8 mouse cellular contexts compared by ENCODE assay signal in the genomic region with DNA sequence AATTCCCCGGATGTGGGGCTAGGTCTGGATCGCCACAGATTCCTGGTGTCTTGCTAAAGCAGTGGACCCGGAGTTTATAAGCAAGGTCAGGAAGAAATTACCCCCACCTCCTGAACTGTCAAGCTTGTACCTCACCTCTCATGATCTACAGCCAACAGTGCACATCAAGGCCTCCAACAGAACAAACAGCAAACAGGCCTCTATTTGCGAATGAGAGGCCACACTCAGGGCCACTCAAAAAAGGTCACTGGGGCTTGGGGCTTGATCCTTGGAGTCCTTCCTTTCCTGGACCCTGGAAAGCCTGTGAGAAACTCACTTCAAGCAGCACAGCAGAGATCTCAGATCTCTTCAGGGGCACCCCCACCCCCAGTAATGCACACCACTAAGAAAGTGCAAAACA. TPM values are rescaled to one million over a fixed set of nuclear protein-coding genes. Genes with fewer than 3 reads are reported as not detected.
DNase-seq lines count a peak whose midpoint lies in the region; ATAC-seq and TF ChIP-seq lines count a peak whose summit lies in the region.

No protein-coding gene starts in this region.

- 10% methylated on average over 4 of the region's 4 CpGs for WGBS in kidney, embryonic 14.5 days
- WGBS in hindbrain, embryonic 11.5 days: 37% methylated on average over 4 of the region's 4 CpGs
- WGBS in midbrain, embryonic 13.5 days: 37% methylated on average over 4 of the region's 4 CpGs

- peak overlapping the region; percentile 76 for H3K4me2 ChIP-seq in kidney, embryonic 14.5 days (replicated peaks; ENCODE audit: low read depth, low read length)
- peak overlapping the region; percentile 87 for H3K4me2 ChIP-seq in hindbrain, embryonic 11.5 days (replicated peaks; ENCODE audit: low read depth, low read length)
- H3K4me2 ChIP-seq in midbrain, embryonic 13.5 days (replicated peaks): peak overlapping the region; percentile 98

- intact Hi-C loops in gastrocnemius, postnatal 36 days (cut with DNase I): loop anchor here (2.0 kb wide), 1 partner anchor 41 kb away; a partner anchor contains a TSS

- no peak for ATAC-seq in kidney, embryonic 14.5 days (ENCODE audit: low FRiP score, low TSS enrichment)
- ATAC-seq in hindbrain, embryonic 11.5 days (ENCODE audit: low FRiP score): no peak
- ATAC-seq in midbrain, embryonic 13.5 days: no peak
- no peak for ATAC-seq in megakaryocyte-erythroid progenitor cell, adult 5-6 weeks (replicated peaks; ENCODE audit: low FRiP score, low TSS enrichment, poor library complexity, severe bottlenecking)

- peaks cover 53% of the 10 kb centered on the region for H3K4me1 ChIP-seq in kidney, embryonic 14.5 days (ENCODE audit: control insufficient read depth, insufficient read depth, low read length)
- H3K4me1 ChIP-seq in bone marrow macrophage, adult 2 months (ENCODE audit: control insufficient read depth, insufficient read depth, low read length): peaks cover 55% of the 10 kb centered on the region
- peaks cover 20% of the 10 kb centered on the region for H3K4me1 ChIP-seq in hindbrain, embryonic 11.5 days (replicated peaks; ENCODE audit: control insufficient read depth, insufficient read depth, low read length)
- H3K4me1 ChIP-seq in midbrain, embryonic 13.5 days (replicated peaks): peaks cover 64% of the 10 kb centered on the region

- H3K27ac ChIP-seq in kidney, embryonic 14.5 days (ENCODE audit: low read depth, low read length): no peak overlapping the region
- no peak overlapping the region; the same call in 1 of the 2 replicates for H3K27ac ChIP-seq in bone marrow macrophage, adult 2 months (ENCODE audit: insufficient read depth, low read depth, low read length)
- H3K27ac ChIP-seq in hindbrain, embryonic 11.5 days (ENCODE audit: low read depth, low read length): no peak overlapping the region
- H3K27ac ChIP-seq in midbrain, embryonic 13.5 days: no peak overlapping the region

- TF ChIP-seq CTCF in bone marrow macrophage, adult 2 months (IDR thresholded peaks at IDR 0.05; ENCODE audit: low read depth, low read length): no peak

- no peak for DNase-seq in kidney, adult 9 months
- no peak for DNase-seq in hindbrain, embryonic 11.5 days (ENCODE audit: low spot score)
- no peak for DNase-seq in cerebellum, postnatal 10 days
- no peak for DNase-seq in gastrocnemius, postnatal 36 days

- H3K9ac ChIP-seq in kidney, embryonic 14.5 days (ENCODE audit: low read depth, low read length): peak overlapping the region; percentile 93
- H3K9ac ChIP-seq in hindbrain, embryonic 11.5 days (ENCODE audit: low read depth, low read length): peak overlapping the region; percentile 99
- H3K9ac ChIP-seq in midbrain, embryonic 13.5 days (replicated peaks): peak overlapping the region; percentile 98

- no peaks in the 10 kb centered on the region for H3K9me3 ChIP-seq in kidney, embryonic 14.5 days (ENCODE audit: control insufficient read depth, low read length)
- no peaks in the 10 kb centered on the region for H3K9me3 ChIP-seq in hindbrain, embryonic 11.5 days (ENCODE audit: control insufficient read depth, low read length)
- H3K9me3 ChIP-seq in midbrain, embryonic 13.5 days: no peaks in the 10 kb centered on the region

- H3K36me3 ChIP-seq in kidney, embryonic 14.5 days (ENCODE audit: control insufficient read depth, insufficient read depth, low read length): peaks cover 11% of the 10 kb centered on the region; the same call in 1 of the 2 replicates
- no peaks in the 10 kb centered on the region for H3K36me3 ChIP-seq in hindbrain, embryonic 11.5 days (ENCODE audit: control insufficient read depth, insufficient read depth, low read length)
- H3K36me3 ChIP-seq in midbrain, embryonic 13.5 days: 0 out of 2 replicates have a peak, but pooled peaks cover 3% of the 10 kb centered on the region

- no peak for TF ChIP-seq POLR2A in bone marrow macrophage, adult 2 months (IDR thresholded peaks at IDR 0.05; ENCODE audit: borderline replicate concordance, low read depth, low read length)

- H3K4me3 ChIP-seq in kidney, embryonic 14.5 days (ENCODE audit: low read length): peak overlapping the region; percentile 91
- peak overlapping the region; percentile 91 for H3K4me3 ChIP-seq in bone marrow macrophage, adult 2 months (ENCODE audit: insufficient read depth, low read length)
- H3K4me3 ChIP-seq in hindbrain, embryonic 11.5 days (ENCODE audit: low read depth, low read length): peak overlapping the region; percentile 98
- H3K4me3 ChIP-seq in midbrain, embryonic 13.5 days (replicated peaks): peak overlapping the region; percentile 100

- no peaks in the 10 kb centered on the region for H3K27me3 ChIP-seq in kidney, embryonic 14.5 days (ENCODE audit: control insufficient read depth, insufficient read depth, low read length)
- H3K27me3 ChIP-seq in hindbrain, embryonic 11.5 days (ENCODE audit: control insufficient read depth, insufficient read depth, low read length): no peaks in the 10 kb centered on the region
- no peaks in the 10 kb centered on the region for H3K27me3 ChIP-seq in midbrain, embryonic 13.5 days

RNA-seq across cellular contexts. Expression of a gene that starts 31.8 kb away (rescaled TPM):
- 10.4 and 12.0 TPM in 2 replicates for polyA plus RNA-seq in kidney, embryonic 14.5 days (2014; fragmentation: Nextera tagmentation; extraction: Ambion mirVana)
- 1.2 and 3.1 TPM in 2 replicates for polyA plus RNA-seq in bone marrow macrophage, adult 2 months (2012; ENCODE audit: insufficient read depth, insufficient read length, missing spikeins)
- 15.0 and 17.3 TPM in 2 replicates for polyA plus RNA-seq in hindbrain, embryonic 11.5 days (2014; fragmentation: Nextera tagmentation; extraction: Ambion mirVana)
- polyA plus RNA-seq in midbrain, embryonic 13.5 days (2015; fragmentation: Nextera tagmentation; extraction: Ambion mirVana): 27.9 and 29.0 TPM in 2 replicates
- total RNA-seq in megakaryocyte-erythroid progenitor cell, adult 5-6 weeks (2014; fragmentation: Nextera tagmentation): not detected in 2 replicates
- total RNA-seq in megakaryocyte-erythroid progenitor cell, adult 5-6 weeks (2017): 0.52 TPM in 1 of 2 replicates, not detected in the other
- 1 to 10 TPM; 1.0 TPM for total RNA-seq in gastrocnemius, postnatal 36 days (2021)

RNA-seq across cellular contexts. Expression of a gene that starts 33.6 kb away (rescaled TPM):
- 134 and 147 TPM in 2 replicates for polyA plus RNA-seq in kidney, embryonic 14.5 days (2014; fragmentation: Nextera tagmentation; extraction: Ambion mirVana)
- 27.4 and 29.1 TPM in 2 replicates for polyA plus RNA-seq in bone marrow macrophage, adult 2 months (2012; ENCODE audit: insufficient read depth, insufficient read length, missing spikeins)
- polyA plus RNA-seq in hindbrain, embryonic 11.5 days (2014; fragmentation: Nextera tagmentation; extraction: Ambion mirVana): 160 and 161 TPM in 2 replicates
- polyA plus RNA-seq in midbrain, embryonic 13.5 days (2015; fragmentation: Nextera tagmentation; extraction: Ambion mirVana): 145 and 153 TPM in 2 replicates
- 57.9 and 68.7 TPM in 2 replicates for total RNA-seq in megakaryocyte-erythroid progenitor cell, adult 5-6 weeks (2014; fragmentation: Nextera tagmentation)
- total RNA-seq in megakaryocyte-erythroid progenitor cell, adult 5-6 weeks (2017): 23.5 and 40.9 TPM in 2 replicates
- 10 to 100 TPM; 18.7 to 19.5 TPM for total RNA-seq in gastrocnemius, postnatal 36 days (2021)

RNA-seq across cellular contexts. Expression of a gene that starts 41.0 kb away (rescaled TPM):
- polyA plus RNA-seq in kidney, embryonic 14.5 days (2014; fragmentation: Nextera tagmentation; extraction: Ambion mirVana): 37.1 and 73.5 TPM in 2 replicates
- 22.0 and 25.4 TPM in 2 replicates for polyA plus RNA-seq in bone marrow macrophage, adult 2 months (2012; ENCODE audit: insufficient read depth, insufficient read length, missing spikeins)
- polyA plus RNA-seq in hindbrain, embryonic 11.5 days (2014; fragmentation: Nextera tagmentation; extraction: Ambion mirVana): 58.6 and 62.5 TPM in 2 replicates
- 46.6 and 49.1 TPM in 2 replicates for polyA plus RNA-seq in midbrain, embryonic 13.5 days (2015; fragmentation: Nextera tagmentation; extraction: Ambion mirVana)
- total RNA-seq in megakaryocyte-erythroid progenitor cell, adult 5-6 weeks (2014; fragmentation: Nextera tagmentation): 70.9 and 89.0 TPM in 2 replicates
- 87.0 and 91.8 TPM in 2 replicates for total RNA-seq in megakaryocyte-erythroid progenitor cell, adult 5-6 weeks (2017)
- 10 to 100 TPM; 14.5 to 16.8 TPM for total RNA-seq in gastrocnemius, postnatal 36 days (2021)

RNA-seq across cellular contexts. Expression of a gene that starts 47.1 kb away (rescaled TPM):
- 6.3 and 8.2 TPM in 2 replicates for polyA plus RNA-seq in kidney, embryonic 14.5 days (2014; fragmentation: Nextera tagmentation; extraction: Ambion mirVana)
- 13.4 and 16.3 TPM in 2 replicates for polyA plus RNA-seq in bone marrow macrophage, adult 2 months (2012; ENCODE audit: insufficient read depth, insufficient read length, missing spikeins)
- 12.9 and 14.9 TPM in 2 replicates for polyA plus RNA-seq in hindbrain, embryonic 11.5 days (2014; fragmentation: Nextera tagmentation; extraction: Ambion mirVana)
- polyA plus RNA-seq in midbrain, embryonic 13.5 days (2015; fragmentation: Nextera tagmentation; extraction: Ambion mirVana): 12.7 and 15.4 TPM in 2 replicates
- total RNA-seq in megakaryocyte-erythroid progenitor cell, adult 5-6 weeks (2014; fragmentation: Nextera tagmentation): 9.0 and 15.9 TPM in 2 replicates
- total RNA-seq in megakaryocyte-erythroid progenitor cell, adult 5-6 weeks (2017): 5.0 and 7.5 TPM in 2 replicates
- 1 to 10 TPM; 3.1 to 3.9 TPM for total RNA-seq in gastrocnemius, postnatal 36 days (2021)
